Mouse (Mus musculus): ENCODE data around the gene Epgn.

Epgn gene

GRCm38 (mm10) chr5:91027164-91027563 lies at the start of gene Epgn:
Gene Epgn, plus strand, starts transcription at chr5:91027464.
- no peak for DNase-seq (ENCODE audit: low read depth, low spot score)

- DNase-seq (ENCODE audit: low read depth, low spot score) = no peak
These were observed 47.0 kb upstream of the Epgn start for GRCm38 (mm10) chr5:90980297-90980696.

- DNase-seq (ENCODE audit: low read depth, low spot score) = no peak
These were observed 39.7 kb upstream of the Epgn start for GRCm38 (mm10) chr5:90987605-90988004.

GRCm38 (mm10) chr5:90988149-90988548 lies 39.1 kb upstream of the Epgn start:
- DNase-seq (ENCODE audit: low read depth, low spot score) = no peak

GRCm38 (mm10) chr5:90988592-90988991 lies 38.7 kb upstream of the Epgn start:
- DNase-seq (ENCODE audit: low read depth, low spot score) = no peak

- no peak for DNase-seq (ENCODE audit: low read depth, low spot score)
These were observed 27.3 kb upstream of the Epgn start for GRCm38 (mm10) chr5:90999942-91000341.

GRCm38 (mm10) chr5:91015216-91015615 lies 12.0 kb upstream of the Epgn start:
- DNase-seq (ENCODE audit: low read depth, low spot score) = no peak

- no peak for DNase-seq (ENCODE audit: low read depth, low spot score)
These were observed 4.2 kb upstream of the Epgn start for GRCm38 (mm10) chr5:91023114-91023513.

GRCm38 (mm10) chr5:91027840-91028239 lies 576 bp downstream of the Epgn start:
- no peak for DNase-seq (ENCODE audit: low read depth, low spot score)

GRCm38 (mm10) chr5:91030629-91031028 lies 3.4 kb downstream of the Epgn start:
- DNase-seq (ENCODE audit: low read depth, low spot score) = no peak

- peak; percentile 33 for DNase-seq (ENCODE audit: low read depth, low spot score)
These were observed 8.1 kb downstream of the Epgn start for GRCm38 (mm10) chr5:91035341-91035740.

GRCm38 (mm10) chr5:91036628-91037027 lies 9.4 kb downstream of the Epgn start:
- DNase-seq (ENCODE audit: low read depth, low spot score) = no peak

GRCm38 (mm10) chr5:91037756-91038155 lies 10.5 kb downstream of the Epgn start:
- no peak for DNase-seq (ENCODE audit: low read depth, low spot score)

GRCm38 (mm10) chr5:91038547-91038946 lies 11.3 kb downstream of the Epgn start:
- DNase-seq (ENCODE audit: low read depth, low spot score) = peak; percentile 84

GRCm38 (mm10) chr5:91038963-91039362 lies 11.7 kb downstream of the Epgn start:
- DNase-seq (ENCODE audit: low read depth, low spot score) = no peak

- DNase-seq (ENCODE audit: low read depth, low spot score) = no peak
These were observed 20.7 kb downstream of the Epgn start for GRCm38 (mm10) chr5:91047987-91048386.

- DNase-seq (ENCODE audit: low read depth, low spot score) = no peak
These were observed 21.1 kb downstream of the Epgn start for GRCm38 (mm10) chr5:91048397-91048796.

GRCm38 (mm10) chr5:91072340-91072739 lies 45.1 kb downstream of the Epgn start:
- DNase-seq (ENCODE audit: low read depth, low spot score) = no peak

GRCm38 (mm10) chr5:91073626-91074025 lies 46.4 kb downstream of the Epgn start:
- DNase-seq (ENCODE audit: low read depth, low spot score) = no peak

GRCm38 (mm10) chr5:91074026-91074425 lies 46.8 kb downstream of the Epgn start:
- DNase-seq (ENCODE audit: low read depth, low spot score) = no peak

GRCm38 (mm10) chr5:91074450-91074950 lies 47.2 kb downstream of the Epgn start, which contains the start of gene Ereg:
Gene Ereg, plus strand, starts transcription at chr5:91074622.
- peak; percentile 67 for DNase-seq (ENCODE audit: low read depth, low spot score)

GRCm38 (mm10) chr5:91075021-91075420 lies 47.8 kb downstream of the Epgn start:
- no peak for DNase-seq (ENCODE audit: low read depth, low spot score)

- DNase-seq (ENCODE audit: low read depth, low spot score) = no peak
These were observed 55.8 kb downstream of the Epgn start for GRCm38 (mm10) chr5:91083016-91083415.
